Mouse (Mus musculus) left cerebral cortex, adult 9 months (tissue): ENCODE data around the gene Atg4a-ps.

Source experiments
- DNase-seq, 2 experiments: peaks; one replicate each; pipeline ENCODE4 v3.0.0; 2022; ENCODE audit warnings: low spot score in 2 of 2

Atg4a-ps gene

DNA sequence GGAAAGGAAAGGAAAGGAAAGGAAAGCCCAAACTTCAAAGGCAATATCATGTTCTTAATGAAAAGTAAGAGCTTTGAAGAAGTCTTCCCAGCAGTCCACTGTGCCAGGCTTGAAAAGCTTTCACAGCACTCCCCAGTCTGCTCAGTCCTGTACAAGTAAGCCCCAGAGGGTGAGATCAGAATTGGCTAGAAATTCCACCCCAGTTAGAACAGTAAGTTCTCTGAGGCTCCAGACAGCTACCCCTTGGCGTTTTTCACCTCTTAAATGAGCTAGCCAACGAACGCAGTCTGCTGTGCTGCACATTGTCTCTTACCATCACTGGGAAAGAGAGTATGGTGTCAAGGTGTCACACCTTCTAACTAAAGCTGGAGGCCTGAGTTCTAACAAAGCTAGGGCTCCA is 18.2 kb downstream of the Atg4a-ps start:
- no peak for DNase-seq

DNA sequence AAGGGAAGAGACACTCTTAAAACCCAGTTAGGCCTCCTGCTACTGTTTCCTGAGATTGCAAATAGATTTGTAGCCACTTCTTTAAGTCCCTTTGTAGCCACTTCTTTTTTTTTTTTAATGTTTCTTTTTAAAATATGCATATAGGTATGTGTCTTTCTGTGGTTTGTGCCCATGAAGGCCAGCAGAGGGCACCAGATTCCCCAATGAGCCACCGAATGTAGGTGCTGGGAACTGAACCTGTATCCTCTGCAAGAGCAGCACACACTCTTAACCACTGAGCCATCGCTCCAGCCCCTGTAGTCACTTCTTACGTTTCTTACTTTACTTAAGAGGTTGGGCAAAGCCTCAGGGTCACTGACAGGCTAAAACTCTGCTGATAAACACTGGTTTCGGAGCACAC is 19.4 kb downstream of the Atg4a-ps start:
- DNase-seq, result no peak

DNA sequence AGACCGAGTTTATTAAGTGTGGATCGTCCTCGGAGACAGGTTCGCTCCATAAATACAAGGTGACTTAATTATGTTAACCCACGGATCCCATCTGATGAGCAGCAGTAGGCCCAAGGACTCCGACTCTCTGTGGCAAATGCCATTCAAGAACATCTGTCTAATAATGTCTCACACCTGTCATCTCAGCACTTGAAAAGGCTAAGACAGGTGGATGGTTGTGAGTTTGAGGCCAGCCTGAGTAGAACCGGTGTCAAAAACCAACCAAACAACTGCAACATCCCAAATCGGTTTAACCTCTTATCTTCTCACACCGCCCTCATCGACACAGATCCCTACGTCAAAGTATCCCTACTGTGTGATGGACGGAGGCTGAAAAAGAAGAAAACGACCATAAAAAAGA is 20.7 kb downstream of the Atg4a-ps start:
- no peak for DNase-seq

DNA sequence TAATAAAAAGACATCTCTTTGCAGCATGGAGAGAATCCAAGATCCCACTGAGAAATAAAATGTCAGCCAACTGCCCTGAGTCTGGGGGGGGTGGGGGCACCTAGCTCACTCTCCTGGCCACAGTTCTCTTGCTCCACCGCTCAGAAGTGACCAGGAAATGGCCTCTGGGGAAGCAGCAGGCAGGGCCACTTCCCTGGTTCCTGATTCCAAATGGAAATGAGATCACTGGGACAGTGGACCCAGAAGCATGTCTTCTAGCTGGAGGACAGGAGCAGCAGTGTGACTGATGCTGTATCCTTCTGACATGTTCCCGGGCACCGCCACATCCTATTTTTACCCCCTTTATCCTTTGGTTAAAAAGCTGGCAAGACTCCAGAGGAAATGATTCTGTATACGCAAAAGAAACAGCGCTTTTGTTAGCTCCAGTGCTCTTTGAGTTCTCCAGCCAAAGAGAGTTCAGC is 21.2 kb downstream of the Atg4a-ps start:
- no peak for DNase-seq

DNA sequence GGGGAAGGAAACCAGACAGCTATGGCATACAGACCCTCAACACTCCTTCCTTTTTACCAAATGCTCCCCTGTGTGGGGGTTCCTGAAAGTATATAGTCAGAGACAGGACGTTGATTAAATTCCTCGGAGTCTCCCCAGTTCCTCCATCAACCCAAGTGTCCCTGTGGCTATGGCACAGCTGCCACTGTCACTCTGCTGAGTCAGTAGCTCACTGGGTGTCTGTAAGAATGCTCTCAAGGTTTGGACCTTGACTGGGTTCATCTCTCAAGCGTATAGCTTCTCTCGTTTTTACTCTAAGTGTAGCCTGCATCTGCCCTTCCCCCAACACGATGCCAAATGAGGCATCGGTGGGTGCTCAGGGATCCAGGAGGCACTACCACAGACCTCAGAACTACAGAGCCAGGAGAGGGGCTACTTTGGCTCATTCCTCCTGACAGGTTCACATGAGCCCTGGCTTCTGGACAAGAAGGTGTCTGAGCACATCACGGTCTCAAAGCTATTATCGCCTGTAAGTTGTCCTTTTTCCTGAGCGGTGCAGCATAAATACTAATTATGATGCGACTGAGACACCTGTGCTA is 21.9 kb downstream of the Atg4a-ps start:
- no peak for DNase-seq

DNA sequence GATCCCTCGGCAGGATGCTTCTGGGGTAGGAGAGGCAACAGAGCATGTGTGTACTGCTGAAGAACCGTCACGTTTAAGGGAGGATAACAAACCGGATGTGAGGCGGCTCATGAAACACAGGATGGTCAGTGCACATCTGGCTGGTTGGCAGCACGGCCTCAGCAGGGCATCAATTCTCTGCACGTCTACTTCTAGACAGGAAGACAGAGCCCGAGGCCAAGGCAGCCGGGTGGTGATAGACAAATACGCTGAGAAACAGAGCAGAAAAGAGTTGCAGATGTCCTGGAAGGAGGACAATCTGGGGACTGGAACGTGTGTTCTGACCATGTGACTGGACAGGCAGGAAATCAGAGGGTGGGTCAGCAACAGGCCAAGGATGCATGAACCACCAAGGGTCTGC is 25.8 kb downstream of the Atg4a-ps start:
- DNase-seq, result no peak

DNA sequence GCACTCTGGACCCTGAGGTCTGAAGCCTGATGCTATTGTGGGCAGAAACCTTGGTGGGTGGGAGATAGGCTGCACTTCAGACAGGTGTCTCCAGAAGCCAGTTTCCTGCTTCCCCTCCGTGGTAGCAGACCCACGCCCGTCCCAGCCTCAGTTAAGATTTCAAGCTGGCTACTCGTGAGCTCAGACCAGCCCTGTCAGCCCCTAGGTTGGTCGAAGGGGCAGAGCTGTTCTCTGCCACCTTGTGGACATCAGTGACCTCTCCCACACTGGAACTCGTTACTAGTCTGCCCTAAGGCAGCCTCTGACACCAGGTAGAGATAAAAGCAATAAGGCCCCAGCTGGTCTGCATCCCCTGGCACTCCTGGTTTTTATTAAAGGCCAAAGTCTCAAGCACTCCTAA is 28.9 kb downstream of the Atg4a-ps start:
- no peak for DNase-seq

DNA sequence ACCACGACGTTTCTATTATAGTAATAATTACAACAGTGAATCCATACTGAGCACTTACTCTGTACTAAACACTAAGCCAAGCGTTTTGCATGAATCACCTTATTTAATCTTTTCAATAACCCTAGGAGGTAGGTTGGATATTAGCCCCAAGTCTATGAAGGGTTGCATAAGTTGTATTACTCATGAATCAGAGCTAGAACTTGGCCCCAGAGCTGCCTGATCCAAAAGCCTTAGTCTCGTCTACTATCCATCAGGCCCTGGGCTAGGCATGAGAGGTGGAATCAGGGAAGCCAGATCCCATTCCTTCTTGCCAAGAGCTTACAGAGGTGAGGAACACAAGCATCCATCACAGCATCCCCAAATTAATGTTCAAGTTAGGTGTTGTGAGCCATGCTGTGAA is 30.2 kb downstream of the Atg4a-ps start:
- no peak for DNase-seq

DNA sequence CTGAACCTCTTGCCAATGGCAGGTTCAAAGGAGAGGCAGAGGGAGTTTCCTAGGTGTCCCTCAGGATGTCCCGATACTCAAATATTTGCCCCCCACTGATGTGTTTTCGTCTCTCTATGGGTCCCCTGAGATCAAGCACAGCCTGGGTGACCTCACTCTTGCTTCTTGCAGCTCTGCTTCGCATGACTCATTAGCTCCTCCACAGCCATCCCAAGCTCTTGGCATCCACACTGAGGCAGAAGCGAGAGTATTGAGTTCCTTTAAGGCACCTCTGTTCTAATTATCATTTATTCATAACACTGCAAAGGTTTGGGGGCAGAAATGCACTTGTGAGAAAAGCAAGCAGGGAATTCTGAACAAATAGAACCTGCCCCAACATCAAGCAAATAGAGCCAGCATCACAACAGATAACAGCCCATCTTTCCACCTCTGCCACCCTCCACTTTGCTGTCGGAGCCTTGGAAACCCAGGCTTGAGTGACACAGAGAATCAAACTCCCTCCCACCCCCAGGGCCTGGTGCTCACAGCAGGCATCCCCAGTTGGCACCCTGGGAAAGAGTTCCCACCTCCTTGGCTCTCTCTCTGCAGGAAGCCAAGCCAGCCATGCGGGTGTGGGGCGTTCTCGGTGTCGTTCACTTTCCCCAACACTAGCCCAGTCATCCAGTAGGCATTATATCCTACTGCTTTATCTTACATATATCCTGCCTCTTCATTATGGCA is 33.1 kb downstream of the Atg4a-ps start:
- DNase-seq, result peak; percentile 33 to 57

DNA sequence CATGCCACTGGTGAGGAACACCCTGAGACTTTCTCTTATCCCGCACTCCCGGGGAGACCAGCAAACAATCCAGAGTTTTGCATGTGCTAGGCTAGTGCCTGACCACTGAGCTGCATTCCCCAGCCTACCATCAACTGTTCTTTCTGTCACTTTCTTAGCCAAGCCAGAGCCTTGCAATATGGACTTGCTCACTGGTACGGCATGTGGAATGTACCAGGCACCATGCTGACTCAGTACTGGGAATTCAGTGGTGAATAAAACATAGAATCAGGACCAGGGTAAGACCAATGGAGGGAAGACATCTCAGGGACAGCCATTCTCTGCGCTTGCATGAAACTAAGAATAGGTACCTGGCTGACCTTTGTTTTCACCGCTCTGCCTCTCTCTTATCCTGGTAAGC is 35.6 kb downstream of the Atg4a-ps start:
- no peak for DNase-seq

DNA sequence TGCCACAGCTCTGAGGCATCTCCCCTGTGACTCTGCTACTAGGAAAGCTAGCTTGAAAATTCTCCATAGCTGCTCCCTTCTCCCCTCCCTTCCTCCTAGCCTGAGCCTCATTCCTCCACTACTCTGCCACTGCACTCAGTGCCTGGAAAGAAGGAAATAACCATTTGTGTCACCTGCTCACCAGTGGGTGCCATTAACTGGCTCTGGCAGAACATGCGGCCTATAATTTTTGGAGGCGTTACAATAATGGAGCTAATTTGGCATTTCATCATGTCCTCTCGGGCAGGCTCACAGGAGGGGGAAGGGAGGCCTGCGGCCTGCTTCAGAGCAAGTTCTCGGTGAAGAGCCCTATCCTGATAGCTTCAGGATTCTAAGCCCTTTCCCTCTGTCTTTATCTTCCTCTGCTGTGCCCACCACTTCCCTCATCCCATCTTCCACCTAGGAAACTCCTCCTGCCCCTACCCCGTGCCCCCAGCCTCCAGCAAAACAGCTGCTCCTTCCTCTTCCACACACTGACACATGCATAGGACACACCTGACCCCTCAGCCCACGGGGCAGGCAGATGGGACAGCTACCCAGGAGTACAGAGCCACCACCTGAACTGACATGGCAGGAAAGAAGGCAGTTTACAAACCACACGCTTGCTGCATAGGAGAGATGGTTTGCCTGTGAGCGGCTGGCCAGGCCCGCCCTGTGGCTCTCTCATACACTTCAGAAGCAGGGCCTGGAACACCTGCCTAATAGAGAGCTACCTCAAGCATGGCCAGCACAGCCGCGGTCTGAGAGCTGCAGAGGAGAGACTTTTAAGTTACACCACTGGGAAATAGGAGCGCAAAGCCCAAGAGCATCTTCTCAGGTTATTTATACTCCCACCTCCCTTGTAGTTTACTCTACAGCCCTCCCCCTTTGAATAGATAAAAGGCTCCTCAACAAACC is 38.9 kb downstream of the Atg4a-ps start:
- no peak for DNase-seq

DNA sequence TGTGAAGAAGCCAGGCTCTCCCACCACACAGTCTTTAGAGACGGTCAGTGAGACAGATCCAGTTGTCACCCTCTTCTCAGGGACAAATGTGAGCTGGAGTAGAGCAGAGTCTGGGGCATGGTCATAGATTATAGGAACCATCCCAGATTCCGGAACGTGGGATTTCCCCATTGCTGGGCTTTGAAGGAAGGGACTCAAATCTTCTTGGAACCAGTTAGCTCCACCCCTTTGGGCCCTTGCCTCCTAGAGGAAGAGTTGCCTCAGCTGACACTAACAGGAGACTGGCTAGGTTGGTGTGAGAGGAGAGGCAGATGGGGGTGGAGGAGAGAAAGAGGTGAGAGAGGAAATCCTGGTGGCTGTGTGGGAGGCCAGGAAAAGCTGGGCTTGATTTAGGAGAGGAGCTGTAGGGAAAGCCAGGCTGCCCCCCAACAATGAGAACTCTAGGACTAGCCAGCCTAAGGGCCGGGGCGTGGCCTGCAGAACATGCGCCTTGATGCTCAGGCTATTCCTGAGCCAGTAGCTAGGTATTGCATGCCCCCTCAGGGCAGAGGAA is 39.7 kb downstream of the Atg4a-ps start:
- peak in 1 of 2 experiments; percentile 38 for DNase-seq

DNA sequence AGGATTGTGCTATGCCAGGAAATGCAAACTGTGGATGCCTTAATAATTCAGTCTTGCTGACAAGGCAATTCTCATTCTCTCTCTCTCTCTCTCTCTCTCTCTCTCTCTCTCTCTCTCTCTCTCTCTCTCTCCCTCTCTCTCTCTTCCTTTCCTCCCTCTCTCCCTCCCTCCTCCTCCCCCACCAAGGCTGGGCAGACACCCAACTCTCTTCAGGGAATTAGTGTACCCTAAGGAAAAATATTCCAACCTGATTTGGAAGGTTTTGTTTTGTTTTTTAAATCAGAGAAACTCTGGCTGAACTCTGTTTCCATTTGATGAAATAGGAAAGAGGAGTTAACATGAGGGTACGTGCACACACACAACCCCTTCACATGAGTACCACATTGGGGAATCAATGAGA is 44.3 kb downstream of the Atg4a-ps start:
- DNase-seq, result no peak

DNA sequence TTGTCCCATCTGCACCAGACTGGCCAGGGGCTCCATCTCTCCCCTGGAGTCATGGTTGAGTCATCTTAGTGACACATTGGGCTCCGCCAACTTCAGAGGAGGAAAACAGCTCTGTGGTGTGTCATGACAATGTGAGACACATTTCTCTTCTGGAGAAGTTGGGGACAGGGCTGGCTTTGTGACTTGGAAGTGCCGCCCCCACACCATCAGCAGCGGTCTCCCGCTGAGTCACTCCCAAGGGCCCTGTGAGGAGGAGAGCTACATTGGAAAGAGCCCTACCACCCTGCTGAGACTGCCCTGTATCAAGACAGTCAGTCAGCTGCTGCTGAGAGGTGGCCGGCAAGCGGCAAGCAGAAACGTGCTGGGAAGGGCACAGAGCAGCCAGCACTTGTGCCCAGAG is 44.9 kb downstream of the Atg4a-ps start:
- DNase-seq, result peak; percentile 62 to 64

DNA sequence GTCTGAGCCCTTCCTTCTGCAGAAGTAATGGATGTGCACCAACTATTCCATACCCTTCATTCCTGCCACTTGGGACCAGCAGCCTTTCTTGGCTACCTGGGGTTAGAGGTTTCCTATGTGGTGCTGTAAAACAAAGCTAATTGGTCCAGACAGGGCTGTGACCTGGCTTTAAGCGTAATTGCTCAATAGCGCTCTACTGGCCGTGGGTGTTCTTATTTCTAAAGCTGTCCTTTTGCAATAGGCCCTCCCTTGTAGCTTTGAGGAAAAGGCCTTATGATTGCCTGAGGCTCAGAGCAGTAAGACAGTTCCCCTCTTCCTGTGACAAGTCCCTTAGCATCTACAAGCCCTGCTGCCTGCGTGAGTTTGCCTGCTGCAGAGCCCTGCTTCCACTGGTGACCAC is 48.3 kb downstream of the Atg4a-ps start:
- no peak for DNase-seq

DNA sequence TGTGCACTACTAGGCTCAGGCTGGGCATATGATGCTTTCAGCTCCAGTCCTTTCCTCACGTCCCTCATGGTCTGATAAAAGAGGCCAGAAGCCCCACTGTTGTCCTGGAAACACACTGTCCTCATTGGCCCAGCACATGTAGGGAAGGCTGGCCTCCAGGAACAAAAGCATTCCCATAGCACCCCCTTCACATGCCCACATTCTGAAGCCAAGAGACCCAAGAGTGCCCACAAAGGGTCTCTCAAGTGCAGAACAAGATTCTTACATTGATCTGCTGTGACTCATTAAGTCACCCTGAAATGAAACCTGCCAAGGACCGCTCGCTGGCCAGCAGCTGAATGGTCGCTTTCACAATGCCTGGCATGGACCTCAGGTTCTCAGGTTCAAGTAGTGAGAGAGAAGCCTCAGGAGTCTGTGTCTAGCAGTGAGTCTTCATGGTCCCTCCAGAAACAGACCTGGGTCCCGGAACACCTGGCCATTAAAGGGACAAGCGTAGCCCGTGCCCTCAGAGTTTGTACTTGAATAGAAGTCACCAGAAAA is 50.5 kb downstream of the Atg4a-ps start:
- DNase-seq, result no peak
